Mouse (Mus musculus) kidney, adult 11 months (tissue): ENCODE measurements around the gene Gng11.

Experiments
- DNase-seq: peaks from one replicate; pipeline ENCODE4 v3.0.0; 2022

Gng11 gene

GRCm38 (mm10) chr6:4003890-4004306 is at the start of gene Gng11:
TSS of gene Gng11 (plus strand) at chr6:4003904.
- peak; percentile 75 for DNase-seq

- no peak for DNase-seq
These were observed 48.7 kb upstream of the Gng11 start for GRCm38 (mm10) chr6:3954969-3955368.

- peak; percentile 11 for DNase-seq
These were observed 35.8 kb upstream of the Gng11 start for GRCm38 (mm10) chr6:3967676-3968626.

- no peak for DNase-seq
These were observed 30.0 kb upstream of the Gng11 start for GRCm38 (mm10) chr6:3973679-3974078.

- no peak for DNase-seq
These were observed 20.9 kb upstream of the Gng11 start for GRCm38 (mm10) chr6:3982661-3983284.

- peak; percentile 34 for DNase-seq
These were observed 15.0 kb upstream of the Gng11 start, which contains the start of gene Tfpi2 for GRCm38 (mm10) chr6:3988750-3989149. TSS of gene Tfpi2 (minus strand) at chr6:3988919.

- DNase-seq, result no peak
These were observed 10.2 kb upstream of the Gng11 start, which contains the start of gene Gngt1 for GRCm38 (mm10) chr6:3993492-3993891. TSS of gene Gngt1 (plus strand) at chr6:3993792.

- no peak for DNase-seq
These were observed 5.6 kb upstream of the Gng11 start for GRCm38 (mm10) chr6:3998089-3998488.

GRCm38 (mm10) chr6:3999296-3999695 is 4.4 kb upstream of the Gng11 start:
- no peak for DNase-seq

- DNase-seq, result no peak
These were observed 3.0 kb upstream of the Gng11 start for GRCm38 (mm10) chr6:4000716-4001115.

GRCm38 (mm10) chr6:4003445-4003844 is 259 bp upstream of the Gng11 start:
- DNase-seq, result no peak

- no peak for DNase-seq
These were observed 1.1 kb downstream of the Gng11 start for GRCm38 (mm10) chr6:4004808-4005207.

GRCm38 (mm10) chr6:4008501-4009040 is 4.9 kb downstream of the Gng11 start:
- DNase-seq, result no peak

GRCm38 (mm10) chr6:4009548-4009947 is 5.8 kb downstream of the Gng11 start:
- DNase-seq, result peak; percentile 37

- DNase-seq, result peak; percentile 53
These were observed 18.9 kb downstream of the Gng11 start for GRCm38 (mm10) chr6:4022645-4023044.

GRCm38 (mm10) chr6:4026367-4026766 is 22.7 kb downstream of the Gng11 start:
- DNase-seq, result no peak

- DNase-seq, result no peak
These were observed 27.3 kb downstream of the Gng11 start for GRCm38 (mm10) chr6:4030956-4031355.

GRCm38 (mm10) chr6:4041821-4042220 is 38.1 kb downstream of the Gng11 start:
- DNase-seq, result no peak

GRCm38 (mm10) chr6:4047200-4047599 is 43.5 kb downstream of the Gng11 start:
- no peak for DNase-seq

GRCm38 (mm10) chr6:4052843-4053242 is 49.1 kb downstream of the Gng11 start:
- no peak for DNase-seq

GRCm38 (mm10) chr6:4054387-4054786 is 50.7 kb downstream of the Gng11 start:
- no peak for DNase-seq
